Mouse (Mus musculus): Measurements from ENCODE around the gene Clic3. TPM values are rescaled to one million over a fixed set of nuclear protein-coding genes. Genes with fewer than 3 reads are reported as not detected.

Gene Clic3
- polyA plus RNA-seq, 1 experiment from 2014 or later = 3.7 TPM

GRCm38 (mm10) chr2:25506964-25507363, 50.3 kb downstream of the Clic3 start:
- H3K36me3 ChIP-seq = peaks cover 47% of the 10 kb centered on the region
- H3K27me3 ChIP-seq = no peaks in the 10 kb centered on the region
- no peak overlapping the region for H3K4me3 ChIP-seq
- no peaks in the 10 kb centered on the region for H3K9me3 ChIP-seq
- H3K9ac ChIP-seq = no peak overlapping the region
- no peak for ATAC-seq (ENCODE audit: low FRiP score)
- no peak overlapping the region for H3K4me2 ChIP-seq
- 40% methylated on average over 5 of the region's 5 CpGs for WGBS
- peaks cover 6% of the 10 kb centered on the region for H3K4me1 ChIP-seq (replicated peaks)
- H3K27ac ChIP-seq = no peak overlapping the region

Small RNA genes within 50 kb of the gene (microRNA-seq; reads per million reads assigned to microRNA genes)
- not detected for gene Mir3087

Other genes with a start within 250 kb of the Clic3 start
- 98.3 and 104 TPM in 2 replicates for gene Nelfb, start 245.3 kb upstream of the Clic3 start, polyA plus RNA-seq (2015; fragmentation: Nextera tagmentation; extraction: Ambion mirVana)
- gene Stpg3, start 242.2 kb upstream of the Clic3 start, polyA plus RNA-seq (2015; fragmentation: Nextera tagmentation; extraction: Ambion mirVana) = not detected in 2 replicates
- gene Fam166a, start 238.1 kb upstream of the Clic3 start, polyA plus RNA-seq (2015; fragmentation: Nextera tagmentation; extraction: Ambion mirVana) = 0.40 and 1.3 TPM in 2 replicates
- 349 and 363 TPM in 2 replicates for gene Tubb4b, start 232.1 kb upstream of the Clic3 start, polyA plus RNA-seq (2015; fragmentation: Nextera tagmentation; extraction: Ambion mirVana)
- not detected in 2 replicates for gene Slc34a3, start 222.5 kb upstream of the Clic3 start, polyA plus RNA-seq (2015; fragmentation: Nextera tagmentation; extraction: Ambion mirVana)
- gene Rnf224, start 220.1 kb upstream of the Clic3 start, polyA plus RNA-seq (2015; fragmentation: Nextera tagmentation; extraction: Ambion mirVana) = not detected in 2 replicates
- 90.3 and 92.4 TPM in 2 replicates for gene Rnf208, start 214.6 kb upstream of the Clic3 start, polyA plus RNA-seq (2015; fragmentation: Nextera tagmentation; extraction: Ambion mirVana)
- 0.26 TPM in 1 of 2 replicates, not detected in the other for gene Cysrt1, start 214.4 kb upstream of the Clic3 start, polyA plus RNA-seq (2015; fragmentation: Nextera tagmentation; extraction: Ambion mirVana)
- gene AL732309.1, start 210.0 kb upstream of the Clic3 start, polyA plus RNA-seq (2015; fragmentation: Nextera tagmentation; extraction: Ambion mirVana) = 5.1 and 6.2 TPM in 2 replicates
- gene Tmem203, start 201.4 kb upstream of the Clic3 start, polyA plus RNA-seq (2015; fragmentation: Nextera tagmentation; extraction: Ambion mirVana) = 18.6 and 20.9 TPM in 2 replicates
- gene Tprn, start 194.2 kb upstream of the Clic3 start, polyA plus RNA-seq (2015; fragmentation: Nextera tagmentation; extraction: Ambion mirVana) = 16.2 and 17.6 TPM in 2 replicates
- 189 and 199 TPM in 2 replicates for gene Ssna1, start 184.4 kb upstream of the Clic3 start, polyA plus RNA-seq (2015; fragmentation: Nextera tagmentation; extraction: Ambion mirVana)
- gene Anapc2, start 184.4 kb upstream of the Clic3 start, polyA plus RNA-seq (2015; fragmentation: Nextera tagmentation; extraction: Ambion mirVana) = 143 TPM in 2 replicates
- not detected in 2 replicates for gene Tmem210, start 168.7 kb upstream of the Clic3 start, polyA plus RNA-seq (2015; fragmentation: Nextera tagmentation; extraction: Ambion mirVana)
- 0.22 TPM in 1 of 2 replicates, not detected in the other for gene Lrrc26, start 166.9 kb upstream of the Clic3 start, polyA plus RNA-seq (2015; fragmentation: Nextera tagmentation; extraction: Ambion mirVana)
- 22.5 and 24.5 TPM in 2 replicates for gene Grin1, start 137.7 kb upstream of the Clic3 start, polyA plus RNA-seq (2015; fragmentation: Nextera tagmentation; extraction: Ambion mirVana)
- 50.0 and 59.8 TPM in 2 replicates for gene Man1b1, start 124.5 kb upstream of the Clic3 start, polyA plus RNA-seq (2015; fragmentation: Nextera tagmentation; extraction: Ambion mirVana)
- gene Dpp7, start 100.5 kb upstream of the Clic3 start, polyA plus RNA-seq (2015; fragmentation: Nextera tagmentation; extraction: Ambion mirVana) = 22.8 and 23.0 TPM in 2 replicates
- 5.2 and 6.2 TPM in 2 replicates for gene Uap1l1, start 91.2 kb upstream of the Clic3 start, polyA plus RNA-seq (2015; fragmentation: Nextera tagmentation; extraction: Ambion mirVana)
- 9.6 and 16.5 TPM in 2 replicates for gene Sapcd2, start 84.5 kb upstream of the Clic3 start, polyA plus RNA-seq (2015; fragmentation: Nextera tagmentation; extraction: Ambion mirVana)
- 2.6 and 3.6 TPM in 2 replicates for gene Entpd2, start 61.0 kb upstream of the Clic3 start, polyA plus RNA-seq (2015; fragmentation: Nextera tagmentation; extraction: Ambion mirVana)
- gene Npdc1, start 57.5 kb upstream of the Clic3 start, polyA plus RNA-seq (2015; fragmentation: Nextera tagmentation; extraction: Ambion mirVana) = 411 and 423 TPM in 2 replicates
- gene Fut7, start 33.6 kb upstream of the Clic3 start, polyA plus RNA-seq (2015; fragmentation: Nextera tagmentation; extraction: Ambion mirVana) = 0.19 TPM in 1 of 2 replicates, not detected in the other
- 10.0 and 11.6 TPM in 2 replicates for gene Abca2, start 28.1 kb upstream of the Clic3 start, polyA plus RNA-seq (2015; fragmentation: Nextera tagmentation; extraction: Ambion mirVana)
- 91.6 and 98.8 TPM in 2 replicates for gene Paxx, start 4.3 kb downstream of the Clic3 start, polyA plus RNA-seq (2015; fragmentation: Nextera tagmentation; extraction: Ambion mirVana)
- 50.3 and 50.5 TPM in 2 replicates for gene Ptgds, start 13.2 kb downstream of the Clic3 start, polyA plus RNA-seq (2015; fragmentation: Nextera tagmentation; extraction: Ambion mirVana)
- not detected in 2 replicates for gene Lcn12, start 37.1 kb downstream of the Clic3 start, polyA plus RNA-seq (2015; fragmentation: Nextera tagmentation; extraction: Ambion mirVana)
- gene Fbxw5, start 43.9 kb downstream of the Clic3 start, polyA plus RNA-seq (2015; fragmentation: Nextera tagmentation; extraction: Ambion mirVana) = 119 and 125 TPM in 2 replicates
- gene C8g, start 44.9 kb downstream of the Clic3 start, polyA plus RNA-seq (2015; fragmentation: Nextera tagmentation; extraction: Ambion mirVana) = 5.4 and 5.5 TPM in 2 replicates
- gene Traf2, start 90.1 kb downstream of the Clic3 start, polyA plus RNA-seq (2015; fragmentation: Nextera tagmentation; extraction: Ambion mirVana) = 21.1 and 21.2 TPM in 2 replicates
- gene Edf1, start 101.0 kb downstream of the Clic3 start, polyA plus RNA-seq (2015; fragmentation: Nextera tagmentation; extraction: Ambion mirVana) = 409 and 436 TPM in 2 replicates
- gene Mamdc4, start 118.0 kb downstream of the Clic3 start, polyA plus RNA-seq (2015; fragmentation: Nextera tagmentation; extraction: Ambion mirVana) = 2.3 and 2.6 TPM in 2 replicates
- gene Phpt1, start 118.4 kb downstream of the Clic3 start, polyA plus RNA-seq (2015; fragmentation: Nextera tagmentation; extraction: Ambion mirVana) = 179 and 182 TPM in 2 replicates
- 8.1 and 8.2 TPM in 2 replicates for gene Ajm1, start 124.9 kb downstream of the Clic3 start, polyA plus RNA-seq (2015; fragmentation: Nextera tagmentation; extraction: Ambion mirVana)
- gene Rabl6, start 151.7 kb downstream of the Clic3 start, polyA plus RNA-seq (2015; fragmentation: Nextera tagmentation; extraction: Ambion mirVana) = 67.9 and 75.5 TPM in 2 replicates
- 0.21 and 0.25 TPM in 2 replicates for gene Ccdc183, start 160.8 kb downstream of the Clic3 start, polyA plus RNA-seq (2015; fragmentation: Nextera tagmentation; extraction: Ambion mirVana)
- gene Tmem141, start 165.2 kb downstream of the Clic3 start, polyA plus RNA-seq (2015; fragmentation: Nextera tagmentation; extraction: Ambion mirVana) = 35.0 and 42.2 TPM in 2 replicates
- 2.5 and 3.3 TPM in 2 replicates for gene Fcna, start 171.2 kb downstream of the Clic3 start, polyA plus RNA-seq (2015; fragmentation: Nextera tagmentation; extraction: Ambion mirVana)
- gene Lcn8, start 196.3 kb downstream of the Clic3 start, polyA plus RNA-seq (2015; fragmentation: Nextera tagmentation; extraction: Ambion mirVana) = not detected in 2 replicates
- not detected in 2 replicates for gene Lcn5, start 201.1 kb downstream of the Clic3 start, polyA plus RNA-seq (2015; fragmentation: Nextera tagmentation; extraction: Ambion mirVana)
- not detected in 2 replicates for gene Lcn6, start 219.9 kb downstream of the Clic3 start, polyA plus RNA-seq (2015; fragmentation: Nextera tagmentation; extraction: Ambion mirVana)
- gene Lcn10, start 225.9 kb downstream of the Clic3 start, polyA plus RNA-seq (2015; fragmentation: Nextera tagmentation; extraction: Ambion mirVana) = not detected in 2 replicates
- not detected in 2 replicates for gene Obp2a, start 243.2 kb downstream of the Clic3 start, polyA plus RNA-seq (2015; fragmentation: Nextera tagmentation; extraction: Ambion mirVana)
- 126 and 129 TPM in 2 replicates for gene Bmyc, start 249.9 kb downstream of the Clic3 start, polyA plus RNA-seq (2015; fragmentation: Nextera tagmentation; extraction: Ambion mirVana)

All from hindbrain, embryonic 13.5 days (tissue).